Mouse (Mus musculus) thymus, postnatal 4 days (tissue): ENCODE data around the gene Bst2.

Experiments
- DNase-seq: peaks from one replicate; pipeline ENCODE4 v3.0.0; 2021

Bst2 gene

DNA sequence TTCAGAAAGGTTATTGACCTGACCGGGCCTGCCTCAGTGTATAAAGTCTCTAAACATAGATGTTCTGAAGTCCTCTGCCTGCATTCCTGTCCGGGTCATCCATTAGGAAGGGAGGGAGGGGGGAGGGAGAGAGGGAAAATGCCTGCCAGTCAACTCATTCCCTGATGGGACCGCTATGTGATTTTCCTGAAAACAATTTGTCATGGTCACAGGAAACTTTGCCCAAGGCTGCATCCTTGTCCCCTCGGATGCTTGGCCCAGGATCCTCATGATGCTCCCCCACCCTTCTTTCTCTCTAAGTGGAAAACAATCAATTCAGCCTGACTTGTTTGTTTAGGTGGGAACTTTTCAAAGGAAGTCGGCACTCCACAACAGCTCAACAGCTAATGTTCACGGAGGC lies 20.5 kb downstream of the Bst2 start:
- no peak for DNase-seq

DNA sequence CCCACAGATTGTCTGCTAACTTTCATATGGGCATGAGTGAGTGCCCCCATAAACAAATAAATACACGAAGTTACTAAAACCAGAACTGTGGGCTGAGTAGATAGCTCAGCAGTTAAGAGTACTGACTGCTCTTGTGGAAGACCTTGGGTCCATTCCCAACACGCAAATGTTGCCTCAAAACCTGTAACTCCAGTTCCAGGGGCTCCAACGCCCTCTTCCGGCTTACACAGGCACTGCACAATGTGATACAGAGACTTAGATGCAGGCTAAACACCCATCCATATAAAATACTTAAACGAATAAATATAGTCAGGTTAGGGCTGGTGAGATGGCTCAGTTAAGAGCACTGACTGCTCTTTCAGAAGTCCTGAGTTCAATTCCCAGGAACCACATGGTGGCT lies 22.2 kb downstream of the Bst2 start:
- DNase-seq, result no peak

DNA sequence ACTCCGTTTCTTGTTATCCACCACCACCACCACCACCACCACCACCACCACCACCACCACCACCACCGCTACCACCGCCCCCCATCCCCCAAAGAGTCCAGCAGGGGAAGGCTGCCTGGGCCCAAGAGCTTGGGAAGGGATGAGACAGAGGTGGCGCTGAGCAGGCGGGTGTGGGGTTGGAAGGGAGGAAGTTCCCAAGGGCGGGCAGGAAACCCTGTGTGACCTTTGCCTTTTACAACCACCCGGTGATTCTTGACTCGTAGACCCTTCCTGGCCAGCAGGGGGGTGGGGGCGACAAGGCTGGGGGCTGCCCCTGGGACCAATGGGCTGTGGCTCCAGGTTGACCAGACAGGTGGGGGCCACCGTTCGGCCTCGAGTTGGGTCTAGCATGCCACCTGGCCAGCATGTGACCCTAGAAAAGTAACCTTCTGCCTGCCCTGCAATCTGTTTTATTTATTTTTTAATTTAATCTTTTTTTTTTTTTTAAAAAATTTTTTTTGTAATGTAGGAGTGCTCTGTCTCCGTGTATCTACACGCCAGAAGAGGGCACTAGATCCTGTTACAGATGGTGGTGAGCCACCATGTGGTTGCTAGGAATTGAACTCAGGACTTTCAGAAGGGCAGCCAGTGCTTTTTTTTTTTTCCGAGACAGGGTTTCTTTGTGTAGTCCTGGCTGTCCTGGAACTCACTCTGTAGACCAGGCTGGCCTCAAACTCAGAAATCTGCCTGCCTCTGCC lies 24.1 kb downstream of the Bst2 start:
- DNase-seq, result no peak

DNA sequence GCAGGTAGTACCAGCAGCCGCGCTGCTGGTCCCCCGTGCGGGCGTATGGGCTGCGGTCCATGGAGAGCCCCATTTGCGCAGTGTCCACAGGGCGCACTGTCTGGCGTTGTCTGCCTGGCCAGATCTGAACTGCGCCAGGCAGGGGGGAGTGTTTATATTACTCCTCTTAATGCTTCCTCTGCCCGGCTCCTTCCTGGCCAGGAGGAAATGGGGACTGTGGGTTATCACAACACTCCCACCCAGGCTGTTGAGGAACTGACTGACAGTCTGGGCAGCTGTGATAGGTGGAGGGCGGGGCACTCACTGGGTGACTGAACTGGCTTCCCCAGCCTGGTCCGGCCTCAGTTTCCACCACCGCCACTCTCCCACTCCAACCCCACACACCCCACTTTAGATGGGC lies 25.6 kb downstream of the Bst2 start, which contains the start of gene Plvap:
TSS of gene Plvap (minus strand) at position 109 of the 400 bp plus-strand sequence.
- no peak for DNase-seq

DNA sequence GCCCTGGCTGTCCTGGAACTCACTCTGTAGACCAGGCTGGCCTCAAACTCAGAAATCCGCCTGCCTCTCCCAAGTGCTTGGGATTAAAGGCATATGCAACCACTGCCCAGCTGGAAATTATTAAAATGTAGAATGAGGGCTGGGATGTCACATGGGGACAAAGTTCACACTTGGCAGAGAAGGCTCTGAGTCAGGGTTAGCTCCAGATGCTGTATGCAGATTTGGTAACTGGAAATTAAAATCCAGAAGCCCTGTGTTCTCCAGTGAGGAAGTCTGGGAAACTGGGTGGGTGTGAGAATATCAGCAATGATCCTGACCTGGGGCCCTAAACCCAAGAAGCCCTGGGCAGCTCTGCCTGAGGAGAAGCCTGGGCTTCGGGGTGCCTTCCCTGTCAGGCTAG lies 27.9 kb downstream of the Bst2 start:
- DNase-seq, result no peak

DNA sequence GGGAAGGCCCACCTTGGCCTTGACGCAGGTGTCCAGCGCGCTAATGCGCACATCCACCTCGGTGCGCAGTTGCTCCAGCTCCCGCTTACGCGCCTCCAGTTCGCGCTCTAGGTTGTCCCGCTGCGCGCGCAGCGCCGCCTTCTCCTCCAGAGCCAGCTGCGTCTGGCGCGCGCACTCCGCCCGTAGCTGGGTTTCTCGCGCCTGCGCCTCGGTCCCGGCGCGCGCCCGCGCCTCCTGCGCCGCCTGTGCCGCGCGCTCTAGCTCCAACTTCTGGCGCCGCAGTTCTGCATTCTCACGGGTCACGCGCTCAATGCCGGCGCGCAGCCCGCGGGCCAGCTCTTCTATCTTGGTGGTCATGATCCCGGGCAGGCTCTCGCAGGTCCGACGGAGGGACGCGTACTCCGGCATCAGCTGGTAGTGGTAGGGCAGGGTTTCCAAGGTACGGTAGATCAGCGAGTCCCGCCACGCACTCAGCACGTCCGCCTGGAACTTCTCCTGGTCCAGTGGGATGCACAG lies 29.6 kb downstream of the Bst2 start:
- peak; percentile 86 for DNase-seq

DNA sequence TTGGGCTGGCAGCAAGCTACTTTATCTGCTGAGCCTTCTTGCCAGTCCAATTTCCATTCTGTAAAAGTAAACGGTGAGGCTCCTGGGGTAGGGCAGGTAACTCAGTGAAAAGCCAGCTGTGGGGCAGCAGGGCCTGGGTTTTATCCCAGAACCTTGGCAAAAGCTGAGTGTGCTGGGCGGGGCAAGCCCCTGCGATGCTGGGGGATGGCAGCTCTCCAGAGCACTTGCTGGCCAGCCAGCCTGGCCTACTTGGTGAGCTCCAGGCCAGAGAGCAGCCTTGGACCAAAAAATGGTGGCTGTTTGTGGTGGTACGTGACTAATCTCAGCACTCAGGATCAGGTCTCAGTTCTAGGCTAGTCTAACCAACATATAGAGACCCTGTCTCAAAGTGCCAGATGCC lies 31.3 kb downstream of the Bst2 start:
- DNase-seq, result no peak

DNA sequence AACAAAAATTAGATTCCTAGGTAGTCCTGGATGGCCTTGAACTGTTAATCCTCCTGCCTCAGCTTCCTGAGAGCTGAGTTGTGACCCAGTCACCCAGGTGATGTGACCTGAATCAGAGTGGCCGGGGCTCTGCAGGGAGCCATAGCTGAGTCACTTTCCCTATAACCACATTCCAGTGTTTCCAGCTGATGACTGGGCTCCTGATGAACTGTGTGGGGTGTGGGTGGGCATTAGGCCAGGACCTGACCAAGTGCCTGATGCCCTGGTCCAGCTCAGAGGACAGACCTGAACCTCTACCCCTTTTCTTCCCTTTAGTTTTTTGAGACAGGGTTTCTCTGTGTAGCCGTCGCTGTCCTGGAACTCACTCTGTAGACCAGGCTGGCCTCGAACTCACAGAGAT lies 31.9 kb downstream of the Bst2 start:
- DNase-seq, result no peak

DNA sequence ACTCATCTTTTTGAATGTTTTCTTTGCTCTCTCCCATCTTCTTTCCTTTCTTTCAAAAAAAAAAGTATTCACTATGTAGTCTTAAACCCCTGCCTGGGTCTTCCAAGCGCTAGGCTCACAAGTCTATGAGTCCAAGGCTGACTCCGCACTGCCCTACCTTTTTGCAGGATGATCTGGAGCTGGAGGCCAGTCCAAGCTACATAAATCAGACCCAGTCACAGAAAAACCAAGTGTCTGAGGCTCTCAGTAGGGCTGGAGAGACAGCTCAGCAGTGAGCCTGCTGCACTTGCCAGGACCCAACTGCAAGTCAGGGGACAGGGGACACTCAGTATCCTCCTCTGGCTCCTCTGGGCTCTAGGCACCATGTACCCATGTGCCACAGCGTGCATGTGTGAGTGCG lies 32.9 kb downstream of the Bst2 start:
- no peak for DNase-seq

DNA sequence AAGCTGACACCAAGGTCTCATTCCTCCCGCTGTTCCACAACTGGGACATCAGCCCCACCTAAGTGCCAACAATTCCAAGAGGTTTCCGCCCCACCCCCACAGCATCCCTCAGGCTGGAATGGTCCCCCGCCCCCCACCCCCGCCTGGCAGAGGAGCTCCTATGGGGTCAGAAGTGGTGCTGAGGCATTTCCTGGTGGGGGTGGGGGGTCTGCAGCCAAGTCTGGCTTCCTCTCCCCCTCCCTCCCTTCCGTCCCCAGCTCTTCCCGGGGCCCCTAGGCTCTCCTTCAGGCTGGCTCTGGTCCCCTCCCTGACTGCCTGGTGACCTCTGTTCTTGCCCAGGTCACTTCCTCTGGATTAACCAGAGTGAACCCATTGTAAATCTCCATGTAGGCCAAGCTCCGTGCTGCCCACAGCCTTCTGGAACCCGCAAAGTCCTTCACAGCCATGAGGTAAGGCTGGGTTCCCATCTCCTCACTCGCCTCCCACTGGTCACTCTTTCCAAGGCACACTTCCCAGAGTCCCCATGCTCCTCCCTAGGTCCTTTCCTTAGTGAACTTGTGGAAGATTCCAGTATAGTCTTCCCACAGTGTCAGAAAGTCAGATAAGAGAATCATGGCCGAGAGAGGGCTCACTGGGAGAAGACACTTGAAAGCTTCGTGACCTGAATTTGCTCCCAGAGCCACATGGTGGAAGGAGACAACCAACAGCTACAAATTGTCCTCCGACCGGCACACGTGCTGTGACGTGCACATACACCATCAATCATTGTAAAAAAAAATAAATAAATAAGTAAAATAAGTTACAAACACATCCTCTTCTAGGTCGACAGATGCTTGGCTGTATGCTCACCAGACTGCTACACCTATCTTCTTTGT lies 38.2 kb downstream of the Bst2 start:
- DNase-seq, result no peak

DNA sequence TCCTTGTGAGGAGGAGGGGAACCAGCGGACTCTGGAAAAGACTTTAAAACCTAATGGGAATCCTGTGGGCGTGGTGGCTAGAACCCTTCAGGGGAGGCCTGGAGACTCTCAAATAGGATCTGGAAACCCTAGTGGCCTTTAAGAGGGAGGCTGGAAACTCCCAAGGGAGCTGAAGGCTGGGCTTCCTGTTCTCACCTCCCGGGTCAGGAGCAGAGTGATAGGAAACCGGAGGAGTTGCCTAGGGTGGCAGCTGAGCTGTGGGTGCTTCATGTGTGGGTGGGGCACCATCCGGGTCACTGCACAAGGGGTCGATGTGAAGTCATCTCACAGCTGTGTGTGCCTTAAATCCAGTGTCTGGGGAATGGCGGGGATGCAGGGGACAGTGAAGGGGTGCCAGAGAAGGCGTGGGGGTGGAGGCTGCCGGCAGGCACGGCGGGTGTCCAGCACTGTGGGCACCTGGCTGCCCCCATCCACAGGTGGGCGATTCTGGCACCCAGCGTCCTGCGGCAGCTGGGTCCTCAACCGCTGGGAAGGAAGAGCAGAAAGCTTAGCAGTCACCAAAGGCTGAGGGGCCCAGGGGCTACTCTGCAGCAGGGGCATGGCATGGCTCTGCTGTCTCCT lies 39.3 kb downstream of the Bst2 start:
- DNase-seq, result no peak

DNA sequence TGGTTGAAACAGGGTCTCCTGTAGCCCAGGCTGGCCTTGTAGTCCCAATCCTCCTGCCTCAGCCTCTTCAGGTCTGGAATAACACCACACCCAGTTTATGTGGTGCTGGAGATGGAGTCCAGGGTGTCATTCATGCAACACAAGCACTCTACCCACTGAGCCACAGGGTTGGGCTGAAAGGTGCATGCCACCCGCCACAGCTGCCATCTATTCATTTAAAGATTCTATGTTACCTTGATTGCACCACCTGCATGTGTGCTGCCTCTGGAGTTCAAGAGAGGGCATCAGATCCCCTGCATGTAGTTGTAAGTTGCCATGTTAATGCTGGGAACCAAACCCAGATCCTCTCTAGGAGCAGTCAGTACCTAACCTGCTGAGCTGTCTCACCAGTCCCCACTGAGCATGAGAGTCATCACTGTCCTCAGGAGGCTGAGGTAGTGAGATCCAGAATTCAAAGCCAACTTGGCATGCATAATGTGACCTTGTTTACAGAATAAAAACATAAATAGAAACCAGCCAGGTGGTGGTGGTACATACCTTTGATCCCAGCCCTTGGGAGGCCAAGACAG lies 40.1 kb downstream of the Bst2 start:
- DNase-seq, result no peak

DNA sequence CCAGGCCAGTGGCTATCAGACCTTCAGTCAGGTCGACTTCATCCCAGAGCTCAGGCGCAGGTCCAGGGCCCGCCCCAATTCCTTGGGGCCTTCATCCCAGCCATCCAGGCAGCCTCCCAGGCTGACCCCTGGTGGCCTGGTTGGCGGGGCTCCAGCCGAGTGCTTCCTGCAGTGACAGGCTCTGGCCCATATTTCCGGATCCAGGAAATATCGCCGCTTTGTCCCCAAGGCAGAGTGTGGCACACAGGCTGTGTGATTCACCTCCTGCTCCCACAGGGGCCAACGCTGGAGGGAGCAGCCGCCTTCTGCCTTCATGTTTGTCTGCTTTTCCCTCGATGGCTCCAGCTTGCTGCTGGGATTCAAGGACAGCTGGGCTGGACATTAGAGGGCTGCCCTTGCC lies 40.8 kb downstream of the Bst2 start:
- no peak for DNase-seq

DNA sequence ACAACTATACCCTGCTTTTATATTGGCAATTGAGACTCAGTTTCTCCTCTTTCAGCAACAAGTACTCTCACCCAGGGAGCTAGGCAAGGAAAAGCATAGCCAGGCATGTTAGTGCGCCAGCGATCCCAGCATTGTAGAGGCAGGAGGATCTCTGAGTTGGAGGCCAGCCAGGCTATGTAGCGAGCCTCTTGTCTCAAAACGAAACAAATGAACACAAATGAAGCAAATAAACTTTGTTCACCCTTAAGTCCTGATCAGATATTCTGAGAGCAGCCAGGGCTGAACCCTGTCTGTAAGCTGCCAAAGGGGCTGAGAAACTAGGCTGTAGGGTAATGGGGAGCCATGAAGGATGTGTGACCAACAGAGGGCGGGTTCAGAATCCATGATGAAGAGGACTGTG lies 41.4 kb downstream of the Bst2 start:
- DNase-seq, result no peak

DNA sequence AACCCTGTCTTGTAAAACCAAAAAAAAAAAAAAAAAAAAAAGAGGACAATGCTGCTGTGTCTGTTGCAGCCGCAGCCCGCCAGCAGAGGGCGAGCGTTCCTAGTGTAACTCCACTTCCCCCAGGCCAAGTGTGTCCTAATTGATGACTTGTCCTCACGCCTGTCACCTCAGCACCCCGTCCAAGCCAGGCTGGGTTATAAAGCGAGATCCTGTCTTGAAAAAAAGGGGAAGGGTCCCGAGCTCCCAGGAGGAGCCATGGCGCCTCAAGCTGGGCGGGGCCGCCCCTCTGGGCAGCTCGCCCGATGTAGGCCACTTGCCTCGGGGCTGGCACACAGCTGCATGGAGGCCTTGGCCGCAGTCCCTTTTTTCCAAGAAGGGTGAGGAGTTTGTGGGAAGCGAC lies 42.2 kb downstream of the Bst2 start:
- DNase-seq, result peak; percentile 94

DNA sequence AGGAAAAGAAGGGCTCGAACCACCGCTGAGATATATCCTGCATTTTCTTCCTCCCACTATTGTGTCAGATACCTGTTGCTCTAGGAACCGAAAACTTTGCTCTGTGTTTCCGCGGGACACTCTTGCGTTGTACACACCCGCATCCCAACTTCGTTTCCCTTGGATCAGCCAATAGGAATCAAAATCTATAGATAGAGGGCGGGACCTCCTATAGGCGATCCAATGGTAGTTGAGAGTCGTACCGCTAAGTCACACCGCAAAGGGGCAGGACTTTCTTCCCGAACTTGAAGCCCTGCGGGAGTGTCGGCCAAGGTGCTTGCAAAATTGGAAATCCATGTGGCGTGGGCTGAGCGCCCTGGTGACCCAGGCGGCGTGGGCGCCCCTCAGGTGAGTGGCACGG lies 48.8 kb downstream of the Bst2 start:
- DNase-seq, result peak; percentile 88

DNA sequence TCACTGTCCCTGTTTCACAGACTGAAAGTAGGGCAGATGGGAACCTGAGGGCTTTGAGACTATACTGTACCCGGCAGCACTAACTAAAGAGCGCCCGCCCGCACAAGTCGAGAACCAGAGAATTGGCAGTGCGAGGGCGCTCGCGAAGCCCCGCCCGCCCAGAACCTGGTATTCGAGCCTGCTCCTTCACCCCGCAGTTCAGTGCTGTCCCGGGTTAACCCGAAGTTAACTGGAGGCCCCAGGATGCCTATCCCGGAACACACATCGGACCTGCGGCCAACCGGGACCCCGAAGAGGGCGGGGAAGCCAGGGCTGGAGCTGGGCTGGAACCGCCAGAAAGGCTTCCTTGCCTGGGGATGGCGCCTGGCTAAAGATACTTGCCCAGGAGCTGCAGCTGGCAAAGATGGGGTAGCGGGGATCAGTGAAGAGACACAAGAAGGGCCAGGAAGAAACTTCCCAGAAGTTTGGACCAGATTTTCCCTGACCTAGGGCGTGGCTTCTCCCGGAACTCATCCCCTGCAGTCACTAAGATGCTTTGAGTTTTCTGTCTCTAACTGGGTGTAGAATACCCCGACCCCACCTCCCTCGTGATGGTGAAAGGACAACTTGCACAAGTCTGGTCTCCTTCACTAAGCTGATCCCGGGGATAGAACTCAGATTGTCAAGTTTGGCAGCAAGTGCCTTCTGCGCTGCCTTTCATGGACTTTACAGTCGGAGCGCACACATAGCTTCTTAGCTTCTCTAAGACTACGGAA lies 49.4 kb downstream of the Bst2 start, which contains the start of gene Gtpbp3:
TSS of gene Gtpbp3 (plus strand) at position 413 of the 755 bp plus-strand sequence.
- DNase-seq, result peak; percentile 88

DNA sequence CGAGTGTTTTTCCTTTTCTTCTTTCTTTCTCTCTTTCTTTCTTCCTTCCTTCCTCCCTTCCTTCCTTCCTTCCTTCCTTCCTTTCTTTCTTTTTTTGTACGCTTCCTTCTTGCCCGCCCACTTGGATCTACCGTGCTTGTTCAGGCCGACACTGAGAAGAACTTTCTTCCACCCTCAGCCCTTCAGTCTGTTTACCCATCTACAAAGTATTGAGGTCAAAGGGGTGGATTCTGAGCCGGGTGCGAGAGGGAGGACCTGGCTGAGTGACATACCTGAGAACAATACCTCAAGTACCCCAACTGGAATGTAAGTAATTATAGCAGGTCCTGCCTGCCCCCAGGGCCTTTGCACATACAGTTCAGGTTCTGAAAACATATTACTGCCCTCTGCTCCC lies 51.1 kb downstream of the Bst2 start:
- DNase-seq, result no peak

DNA sequence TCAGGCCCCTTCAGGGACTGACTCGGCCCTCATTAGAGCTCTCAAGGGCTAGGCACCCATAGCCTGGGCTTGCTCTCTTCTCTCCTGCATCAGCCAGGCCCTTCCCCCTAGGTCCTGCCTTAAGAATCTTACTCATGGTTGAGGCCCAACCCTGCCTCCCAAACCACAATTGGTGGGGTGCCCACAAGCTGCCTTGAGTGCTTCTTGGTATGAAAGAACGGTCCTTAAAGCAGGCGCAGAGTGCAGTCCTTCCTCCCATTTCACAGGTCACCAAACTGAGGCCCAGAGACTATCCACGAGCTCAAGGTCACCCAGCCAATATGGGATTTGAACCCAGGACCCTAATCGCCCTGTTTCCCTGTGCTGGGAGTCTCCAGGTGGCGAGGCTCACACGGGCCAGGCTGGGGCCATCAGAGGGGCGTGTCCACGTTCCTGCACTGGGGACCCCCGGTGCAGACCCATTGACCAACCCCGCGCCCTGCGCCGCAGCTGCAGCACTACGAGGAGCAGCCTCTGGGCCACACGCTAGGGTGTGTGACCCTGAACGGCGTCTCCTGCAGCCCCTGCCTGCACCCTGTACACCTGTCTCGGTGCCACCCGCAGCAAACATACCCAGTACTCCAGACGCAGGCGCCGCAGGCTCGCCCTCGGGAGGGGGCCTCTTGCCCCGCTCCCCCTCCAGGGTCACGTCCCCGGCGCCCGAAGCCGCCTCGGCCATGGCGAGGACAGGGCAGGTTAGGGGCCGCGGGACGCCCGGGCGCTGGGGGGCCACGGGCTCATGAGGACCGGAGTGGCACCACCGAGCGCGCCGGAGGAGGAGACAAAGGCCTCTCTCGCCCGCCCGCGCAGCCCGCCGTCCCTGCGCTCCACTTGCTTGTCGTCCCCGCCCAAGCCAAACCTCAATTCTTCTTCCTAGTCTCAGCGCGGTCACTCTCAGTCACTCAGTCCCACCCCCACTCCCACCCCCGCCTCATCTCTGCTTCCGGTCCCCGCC lies 51.8 kb downstream of the Bst2 start, which contains the start of gene Ano8:
TSS of gene Ano8 (minus strand) at position 822 of the 994 bp plus-strand sequence.
- DNase-seq, result peak; percentile 87

DNA sequence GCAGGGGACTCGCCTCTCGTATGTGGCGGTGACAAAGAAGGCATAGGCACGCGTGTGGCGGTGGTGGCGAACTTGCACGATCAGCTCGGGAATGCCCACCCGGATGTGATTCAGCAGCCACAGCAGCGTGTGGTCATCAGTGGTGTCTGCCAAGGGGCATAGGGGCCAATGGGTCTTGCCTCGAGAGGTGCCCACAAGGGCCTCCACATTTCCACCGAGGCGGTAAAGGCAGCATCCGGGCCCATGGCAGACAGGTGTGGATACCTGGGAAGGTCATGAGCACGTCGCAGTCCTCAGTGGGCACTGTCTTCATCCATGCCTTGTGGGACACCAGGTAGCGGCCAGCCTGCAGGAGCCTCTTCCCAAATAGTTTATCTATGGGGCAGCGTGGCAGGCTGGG lies 52.5 kb downstream of the Bst2 start:
- DNase-seq, result no peak
